Mouse (Mus musculus) neural tube, embryonic 10.5 days (tissue): ENCODE measurements around the gene Rragd.

Experiments used
- DNase-seq: peaks from one replicate; pipeline ENCODE4 v3.0.0-alpha.2; 2017; ENCODE audit warnings: low spot score; ENCODE audit errors: extremely low spot score

Gene Rragd

GRCm38 (mm10) chr4:33032045-33032444 lies 49.2 kb downstream of the Rragd start:
- DNase-seq = no peak

- no peak for DNase-seq
Measured at GRCm38 (mm10) chr4:33033515-33033914, 50.7 kb downstream of the Rragd start.

- DNase-seq = no peak
Measured at GRCm38 (mm10) chr4:33039826-33040225, 57.0 kb downstream of the Rragd start.

- DNase-seq = no peak
Measured at GRCm38 (mm10) chr4:33049601-33050000, 66.8 kb downstream of the Rragd start.

- no peak for DNase-seq
Measured at GRCm38 (mm10) chr4:33052055-33052454, 69.2 kb downstream of the Rragd start.

- no peak for DNase-seq
Measured at GRCm38 (mm10) chr4:33052650-33053049, 69.8 kb downstream of the Rragd start.

- DNase-seq = no peak
Measured at GRCm38 (mm10) chr4:33054426-33054825, 71.6 kb downstream of the Rragd start.

- no peak for DNase-seq
Measured at GRCm38 (mm10) chr4:33056317-33056716, 73.5 kb downstream of the Rragd start.

- DNase-seq = no peak
Measured at GRCm38 (mm10) chr4:33057890-33058687, 75.3 kb downstream of the Rragd start.

- no peak for DNase-seq
Measured at GRCm38 (mm10) chr4:33061158-33061557, 78.3 kb downstream of the Rragd start.

GRCm38 (mm10) chr4:33062981-33063380 lies 80.1 kb downstream of the Rragd start, which contains the start of gene Gabrr2:
Gene Gabrr2 (plus strand): TSS chr4:33062999.
- no peak for DNase-seq

GRCm38 (mm10) chr4:33064986-33065385 lies 82.1 kb downstream of the Rragd start:
- no peak for DNase-seq

- DNase-seq = no peak
Measured at GRCm38 (mm10) chr4:33066223-33066960, 83.6 kb downstream of the Rragd start.

GRCm38 (mm10) chr4:33067331-33067730 lies 84.5 kb downstream of the Rragd start:
- no peak for DNase-seq

- no peak for DNase-seq
Measured at GRCm38 (mm10) chr4:33067826-33068225, 85.0 kb downstream of the Rragd start.

- DNase-seq = no peak
Measured at GRCm38 (mm10) chr4:33068894-33069293, 86.1 kb downstream of the Rragd start.

GRCm38 (mm10) chr4:33070326-33070725 lies 87.5 kb downstream of the Rragd start:
- no peak for DNase-seq

GRCm38 (mm10) chr4:33071337-33071736 lies 88.5 kb downstream of the Rragd start:
- DNase-seq = no peak
